Mouse (Mus musculus): ENCODE measurements at regions not wholly inside any gene's neighbourhood (a gene's known extent, or its start where the extent isn't known, plus 50 kb on each side); places are given as distances from the start of the nearest gene placed in this dataset.

- TF ChIP-seq POLR2A (IDR thresholded peaks at IDR 0.05; ENCODE audit: borderline replicate concordance, control insufficient read depth, low read depth, low read length) (no peak), CTCF (IDR thresholded peaks at IDR 0.05; ENCODE audit: control insufficient read depth, insufficient read depth, low read length) (no peak)
Measured at GRCm38 (mm10) chr12:15649226-15649625, 167.5 kb downstream of the Trib2 start.
